Mouse (Mus musculus) megakaryocyte, embryonic 14.5 days (primary cell): ENCODE measurements around the gene Sptbn4.

ENCODE experiments used
- FLI1 ChIP-seq: IDR thresholded peaks from 2 replicates; pipeline ENCODE4 v1.6.1; 2012; ENCODE audit warnings: low read length, inconsistent platforms, mixed read lengths
- GATA1 ChIP-seq: IDR thresholded peaks from 3 replicates; pipeline ENCODE4 v1.6.1; 2012; ENCODE audit warnings: mixed read lengths, low read length, inconsistent platforms, borderline replicate concordance

- TF ChIP-seq GATA1 (no peak), FLI1 (no peak)
Observed at GRCm38 (mm10) chr7:27491856-27492255, 44.4 kb upstream of the Sptbn4 start.
